Mouse (Mus musculus) left cerebral cortex, postnatal 14 days (tissue): ENCODE data around the gene Mavs. TPM values are rescaled to one million over a fixed set of nuclear protein-coding genes. Genes with fewer than 3 reads are reported as not detected.

ENCODE experiments used
- DNase-seq, 2 experiments: peaks; one replicate each; pipeline ENCODE4 v3.0.0; 2021 to 2022; ENCODE audit warnings: low spot score in 2 of 2, mixed read lengths in 1 of 2
- intact Hi-C: fragments of 180-260 bp; cut with DNase I; formaldehyde crosslinking; loops from one replicate; pipeline ENCODE4 v1.15.1; 2025
- long read RNA-seq, 2 experiments: library from polyadenylated mRNA; stranded (forward); transcript quantifications; one replicate each; pipeline ENCODE4 v2.0.0; 2021
- total RNA-seq, 2 experiments: library from RNA; stranded (reverse); gene quantifications; 2 replicates each; pipeline ENCODE4 v1.2.3; 2021

Mavs gene
- total RNA-seq: 1 to 10 TPM; 6.3 TPM
- long read RNA-seq, experiment 1, partial matches to known transcripts: 1 of 3 reads
- long read RNA-seq, experiment 1, other reads (novel, unspliced or antisense): 1 of 3 reads
- long read RNA-seq, experiment 2, partial matches to known transcripts: 2 of 9 reads
- long read RNA-seq, experiment 2, other reads (novel, unspliced or antisense): 2 of 9 reads

DNA sequence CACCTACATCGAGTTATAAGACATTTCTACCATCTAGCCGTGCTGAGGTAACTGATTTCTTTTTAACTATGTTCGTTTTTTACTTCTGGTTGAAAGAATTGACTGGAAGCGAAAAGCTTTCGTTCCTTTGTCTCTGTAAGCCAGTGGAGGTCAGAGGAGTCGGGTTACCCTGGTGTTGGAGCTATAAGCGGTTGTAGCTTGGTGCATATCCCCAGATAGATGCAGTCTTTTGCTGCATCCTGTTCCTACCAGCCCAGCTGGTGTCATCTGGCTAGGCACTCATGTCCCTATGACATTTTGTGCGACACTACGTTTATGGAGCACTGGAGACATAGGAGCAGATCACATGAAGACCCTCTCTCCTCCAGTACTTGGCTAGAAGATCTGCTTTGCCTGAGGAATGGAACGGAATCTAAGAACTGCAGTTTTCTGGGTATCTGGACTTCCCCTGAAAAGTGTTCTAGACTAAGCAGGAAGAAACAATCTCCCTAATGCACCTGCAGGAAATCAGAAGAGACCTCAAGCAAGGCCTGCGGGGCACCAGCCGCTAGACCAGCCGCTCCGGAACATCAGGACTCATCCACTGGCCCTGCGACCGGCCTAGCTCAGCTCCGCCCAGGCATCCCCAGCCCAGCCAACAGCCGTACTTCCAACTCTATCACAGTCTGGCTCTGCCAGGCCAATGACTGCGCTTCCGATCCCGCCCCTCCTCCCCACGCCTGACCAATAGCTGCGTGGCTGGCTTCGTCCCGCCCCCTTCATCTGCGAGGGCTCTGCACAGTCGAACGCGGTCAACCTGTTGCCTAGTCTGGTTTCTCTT, at the start of gene Mavs:
TSS of gene Mavs (plus strand) at position 757 of the 820 bp plus-strand sequence.
- intact Hi-C loops: no loop called here
- DNase-seq: peak; percentile 92 to 96

DNA sequence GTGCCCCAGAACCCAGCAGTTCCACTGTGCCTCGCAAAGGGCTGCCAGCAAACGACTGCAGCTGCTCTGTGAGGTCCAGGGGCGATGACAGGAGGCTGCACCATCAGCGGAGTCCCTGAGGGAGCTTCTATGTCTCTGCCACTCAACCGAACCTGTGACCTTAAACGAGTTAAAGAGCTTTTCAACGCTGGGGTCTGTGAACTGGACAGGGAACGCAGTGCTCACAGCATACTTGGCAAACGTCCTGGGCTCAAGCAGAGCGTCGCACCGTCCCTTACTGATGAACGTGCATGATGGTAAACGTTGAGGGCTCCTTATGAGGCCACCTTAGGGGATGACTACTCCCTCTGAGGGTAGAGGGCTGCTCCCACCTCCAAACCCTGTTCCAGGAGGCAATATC, 47.5 kb upstream of the Mavs start:
- intact Hi-C loops: loop anchor here (2.0 to 10.0 kb wide), 2 partner anchors 76 to 228 kb away; partner anchors contain the start of gene Pank2
- no peak for DNase-seq

DNA sequence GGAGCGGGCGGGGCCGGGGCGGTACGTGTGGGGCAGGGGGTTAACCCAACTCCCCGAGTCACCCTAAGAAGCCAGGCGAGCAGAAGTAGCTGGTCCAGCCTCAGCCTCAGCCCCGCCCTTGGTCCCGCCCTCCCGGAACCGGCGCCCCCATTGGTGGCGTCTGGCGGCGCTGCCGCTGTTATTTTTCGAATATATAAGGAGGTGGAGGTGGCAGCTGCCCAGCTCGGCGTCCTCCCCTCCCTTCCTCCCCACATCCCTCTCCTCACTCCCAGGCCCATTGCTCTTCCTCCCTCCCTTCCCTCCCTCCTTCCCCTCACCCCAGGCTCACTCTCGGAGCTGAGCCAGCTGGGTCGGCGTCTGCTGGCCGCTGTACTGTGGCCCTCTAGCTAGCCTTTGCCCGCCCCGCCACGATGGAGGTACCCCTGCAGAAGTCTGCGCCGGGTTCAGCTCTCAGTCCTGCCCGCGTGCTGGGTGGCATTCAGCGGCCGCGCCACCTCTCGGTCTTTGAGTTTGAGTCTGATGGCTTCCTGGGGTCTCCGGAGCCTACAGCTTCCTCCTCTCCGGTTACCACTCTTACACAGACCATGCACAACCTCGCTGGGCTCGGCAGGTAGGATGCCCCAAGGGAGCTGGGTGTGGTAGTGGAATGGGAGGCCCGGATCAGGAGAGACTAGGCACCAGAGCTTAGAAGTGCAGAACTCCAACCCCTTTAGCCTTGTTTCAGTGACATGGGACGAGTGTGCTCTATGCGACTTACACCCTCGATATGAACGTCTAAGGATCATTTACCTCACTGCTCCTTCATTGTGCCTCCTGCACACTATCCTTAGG, 46.9 kb upstream of the Mavs start, which contains the start of the genes Cdc25b and Spef1:
TSS of gene Cdc25b (plus strand) at position 179 of the 831 bp plus-strand sequence.
TSS of gene Spef1 (minus strand) at position 512 of the 831 bp plus-strand sequence.
- DNase-seq: peak; percentile 79
- intact Hi-C loops: loop anchor here (2.0 to 10.0 kb wide), 2 partner anchors 76 to 228 kb away; partner anchors contain the start of gene Pank2

DNA sequence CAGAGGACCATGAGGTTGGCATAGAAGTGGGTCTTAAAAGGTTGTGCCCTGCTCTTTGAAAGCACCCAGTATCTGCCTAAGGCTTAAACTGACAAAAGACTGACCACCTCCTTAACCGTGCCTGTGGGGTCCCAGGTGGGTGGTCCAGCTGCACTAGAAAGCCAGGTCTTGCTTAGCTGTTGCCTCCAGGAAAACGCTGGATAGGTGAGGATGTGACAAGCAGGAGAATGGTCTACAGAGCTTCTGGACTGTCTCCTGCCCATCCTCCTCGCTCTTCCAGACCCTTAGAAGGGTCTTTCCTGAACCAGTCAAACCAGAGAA, 46.3 kb upstream of the Mavs start:
- DNase-seq: no peak
- intact Hi-C loops: loop anchor here (2.0 to 10.0 kb wide), 2 partner anchors 75 to 227 kb away; partner anchors contain the start of gene Pank2

DNA sequence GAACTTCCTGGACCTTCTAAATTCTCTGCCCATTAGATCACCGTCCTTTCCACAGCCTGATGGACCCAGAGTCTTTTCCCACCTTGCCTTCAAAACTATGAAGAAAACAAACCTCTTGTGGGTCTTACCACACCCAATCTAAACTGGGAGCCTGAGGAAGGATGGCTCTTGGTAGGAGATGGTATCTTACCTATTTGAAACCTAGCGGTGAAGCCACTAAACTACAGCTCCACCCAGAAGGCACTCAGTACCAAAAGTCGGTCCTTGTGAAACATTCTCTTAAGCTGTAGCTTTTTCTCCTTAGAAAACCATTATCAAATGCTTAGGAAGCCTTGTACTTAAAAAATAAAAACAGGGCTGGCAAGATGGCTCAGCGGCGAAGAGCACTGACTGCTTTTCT, 45.6 kb upstream of the Mavs start:
- intact Hi-C loops: loop anchor here (10.0 kb wide), 1 partner anchor 226 kb away; no protein-coding TSS in a partner anchor
- DNase-seq: no peak

DNA sequence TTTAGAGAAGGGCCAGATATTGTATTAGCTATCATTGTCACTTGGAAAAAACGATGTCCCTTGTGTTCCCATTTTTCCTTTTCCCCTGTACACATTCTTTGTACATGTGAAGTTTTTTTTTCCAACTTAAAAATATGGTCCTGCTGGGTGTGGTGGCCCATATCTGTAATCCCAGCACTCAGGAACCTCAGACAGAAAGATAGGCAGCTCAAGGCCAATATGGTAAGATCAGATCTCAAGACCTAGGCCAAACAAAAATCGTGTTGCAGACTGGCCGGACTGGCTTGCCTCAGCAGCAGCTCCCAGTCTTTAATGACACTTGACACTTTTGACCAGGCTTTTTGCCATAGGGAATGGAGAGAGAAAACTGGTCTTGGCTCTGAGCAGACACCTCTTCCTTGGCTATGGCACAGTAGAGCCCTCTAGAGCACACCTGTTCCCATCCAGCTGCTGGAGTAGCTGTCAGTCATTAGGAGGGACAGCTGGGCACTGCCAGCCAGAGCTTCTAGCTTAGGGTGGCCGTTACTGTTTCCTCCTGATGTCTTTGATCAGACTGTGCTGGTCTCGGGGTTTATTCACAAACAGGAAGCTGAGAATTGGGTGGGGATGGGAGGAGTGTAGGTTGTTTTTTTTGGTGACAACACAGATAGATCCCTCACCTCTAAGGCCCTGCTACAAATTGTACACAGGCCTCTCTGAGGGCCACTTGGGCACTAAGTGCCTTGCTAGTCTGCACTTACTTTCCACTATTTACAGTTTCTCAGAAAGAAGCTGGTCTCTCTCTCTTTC, 44.1 kb upstream of the Mavs start:
- intact Hi-C loops: loop anchor here (10.0 kb wide), 1 partner anchor 225 kb away; no protein-coding TSS in a partner anchor
- DNase-seq: no peak

DNA sequence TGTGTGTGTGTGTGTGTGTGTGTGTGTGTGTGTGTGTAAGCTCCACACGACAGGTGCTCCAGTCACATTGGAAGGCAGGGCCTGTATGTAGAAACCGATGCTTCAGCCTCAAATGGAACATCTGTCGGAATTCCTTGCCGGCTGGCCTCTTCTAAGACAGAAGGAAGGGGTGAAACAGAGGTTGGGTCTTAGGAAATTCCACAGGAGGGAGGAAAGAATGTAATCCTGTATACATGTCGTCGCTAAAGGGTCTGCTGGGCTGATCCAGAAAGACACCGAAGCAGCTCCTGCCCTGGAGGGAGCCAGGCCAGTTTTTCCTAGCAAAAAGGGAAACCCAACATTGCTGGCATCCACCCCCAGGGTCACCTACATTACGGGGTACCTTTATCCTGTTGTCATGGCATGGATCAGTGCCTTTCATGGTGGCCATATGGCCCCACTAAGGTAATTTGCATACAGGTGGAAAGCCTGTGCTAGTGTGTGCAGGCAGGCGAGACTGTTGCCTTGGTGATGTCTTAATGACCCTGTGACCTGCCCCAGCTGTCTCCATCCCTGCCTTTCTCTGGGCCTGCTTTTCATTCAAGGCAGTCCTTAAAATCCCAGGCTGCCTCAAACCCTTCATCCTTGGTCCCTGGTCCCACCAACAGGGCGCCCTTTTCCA, 43.4 kb upstream of the Mavs start:
- intact Hi-C loops: no loop called here
- DNase-seq: no peak

DNA sequence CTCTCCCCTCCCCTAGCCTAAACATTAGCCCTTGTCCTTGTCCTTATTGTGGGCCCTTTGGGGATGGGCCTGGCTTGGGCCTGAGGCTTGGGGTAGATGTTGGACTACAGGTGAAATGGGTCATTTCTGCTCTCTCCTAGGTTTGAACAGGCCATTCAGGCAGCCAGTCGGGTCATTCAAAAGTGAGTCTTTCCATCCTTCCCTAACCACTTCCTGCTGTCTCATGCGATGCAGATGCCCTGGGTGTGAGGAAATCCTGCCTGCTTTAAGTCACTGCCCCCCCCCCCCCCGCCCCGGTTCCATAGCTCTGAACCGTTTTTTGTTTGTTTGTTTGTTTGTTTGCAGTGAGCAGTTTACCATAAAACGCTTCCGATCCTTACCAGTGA, 42.9 kb upstream of the Mavs start:
- intact Hi-C loops: no loop called here
- no peak for DNase-seq

DNA sequence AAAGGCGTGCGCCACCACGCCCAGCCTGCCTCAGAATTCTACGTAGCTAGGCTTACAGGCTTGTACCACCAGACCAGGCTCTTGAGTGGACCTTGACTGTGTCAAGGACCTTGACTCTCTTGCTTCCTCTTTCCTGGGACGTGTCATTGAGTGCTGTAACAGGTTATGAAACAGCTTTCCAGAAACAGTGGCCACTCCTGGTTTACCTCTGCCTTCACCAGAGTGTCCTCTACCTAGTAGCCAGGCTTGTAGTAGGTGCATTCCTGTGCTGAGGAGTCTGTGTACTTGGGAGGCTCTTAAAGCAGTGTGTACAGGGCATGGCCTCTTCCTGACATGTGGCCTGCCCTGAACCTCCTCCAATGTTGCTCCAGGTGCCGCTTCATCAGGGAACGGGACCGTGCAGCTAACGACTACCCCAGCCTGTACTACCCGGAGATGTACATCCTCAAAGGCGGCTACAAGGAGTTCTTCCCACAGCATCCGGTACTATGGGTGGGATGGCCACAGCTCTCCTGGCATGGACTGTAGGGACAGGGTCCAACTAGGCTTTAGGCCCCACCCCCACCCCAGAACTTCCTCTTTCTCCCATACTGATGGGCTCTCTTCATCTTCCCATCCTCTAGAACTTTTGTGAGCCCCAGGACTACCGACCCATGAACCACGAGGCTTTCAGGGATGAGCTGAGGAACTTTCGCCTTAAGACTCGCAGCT, 37.1 kb upstream of the Mavs start:
- intact Hi-C loops: no loop called here
- no peak for DNase-seq

DNA sequence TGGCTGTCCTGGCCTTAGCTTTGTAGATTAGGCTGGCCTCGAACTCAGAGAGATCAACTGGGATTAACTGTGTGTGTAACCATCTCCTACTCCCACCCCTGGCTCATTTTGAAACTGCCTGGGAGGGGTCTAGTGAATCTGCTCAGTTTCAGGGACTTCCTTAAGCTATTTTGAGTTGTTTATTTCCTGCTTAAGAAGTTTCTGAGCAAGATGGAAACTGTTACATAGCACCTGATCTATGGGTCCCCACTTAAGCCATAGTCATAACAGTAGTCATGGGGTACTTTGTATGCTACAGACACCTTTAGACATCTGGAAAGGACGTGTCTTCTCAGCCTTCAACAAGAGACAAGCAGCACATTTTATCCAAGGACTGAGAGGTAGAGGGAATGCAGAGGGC, 33.2 kb upstream of the Mavs start:
- intact Hi-C loops: no loop called here
- DNase-seq: no peak

DNA sequence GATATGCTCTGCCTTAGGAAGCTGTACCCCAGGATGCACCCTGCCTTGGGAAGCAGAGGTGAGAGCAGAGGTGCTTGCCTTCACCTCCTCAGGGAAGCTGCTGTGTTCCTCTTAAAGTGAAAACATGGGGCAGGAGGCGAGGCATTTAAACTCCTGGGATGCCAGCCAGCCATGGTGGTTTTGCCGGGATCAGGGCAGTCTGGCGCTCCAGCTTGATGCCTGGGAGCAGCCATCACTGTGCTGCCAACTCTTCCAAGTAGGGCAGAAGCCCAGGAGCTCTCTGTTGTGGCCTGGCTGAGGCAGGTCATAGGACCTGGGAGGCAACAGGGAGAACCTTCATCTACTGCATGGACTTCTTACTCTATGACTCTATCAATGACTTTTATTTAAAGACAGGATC, 32.6 kb upstream of the Mavs start:
- DNase-seq: no peak
- intact Hi-C loops: no loop called here

DNA sequence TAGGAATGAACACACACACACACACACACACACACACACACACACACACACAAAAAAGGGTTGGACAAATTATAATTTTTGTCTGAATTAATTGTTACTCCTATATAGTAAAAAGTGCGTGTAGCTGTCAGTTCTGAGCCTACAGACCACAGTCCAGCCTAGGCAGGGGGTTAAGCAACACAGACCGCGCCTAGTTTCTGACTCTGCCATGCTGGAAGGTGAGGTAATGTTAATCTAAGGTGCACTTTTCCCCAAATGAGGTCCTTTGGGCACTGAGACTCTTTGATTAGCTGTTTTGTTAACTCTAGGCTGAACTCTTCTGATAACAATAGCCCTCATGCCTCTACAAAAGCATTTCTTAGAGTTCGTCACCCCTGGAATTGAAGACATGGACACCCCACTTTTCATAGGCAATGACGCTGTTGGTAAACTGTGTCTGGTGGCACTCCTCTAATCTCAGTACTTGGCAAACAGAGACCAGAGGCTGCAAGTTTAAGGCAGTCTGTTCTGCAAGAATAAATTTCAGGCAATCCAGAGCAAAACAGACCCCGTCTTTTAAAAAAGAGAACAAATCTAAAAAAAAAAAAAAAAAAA, 29.9 kb upstream of the Mavs start:
- intact Hi-C loops: no loop called here
- DNase-seq: no peak

DNA sequence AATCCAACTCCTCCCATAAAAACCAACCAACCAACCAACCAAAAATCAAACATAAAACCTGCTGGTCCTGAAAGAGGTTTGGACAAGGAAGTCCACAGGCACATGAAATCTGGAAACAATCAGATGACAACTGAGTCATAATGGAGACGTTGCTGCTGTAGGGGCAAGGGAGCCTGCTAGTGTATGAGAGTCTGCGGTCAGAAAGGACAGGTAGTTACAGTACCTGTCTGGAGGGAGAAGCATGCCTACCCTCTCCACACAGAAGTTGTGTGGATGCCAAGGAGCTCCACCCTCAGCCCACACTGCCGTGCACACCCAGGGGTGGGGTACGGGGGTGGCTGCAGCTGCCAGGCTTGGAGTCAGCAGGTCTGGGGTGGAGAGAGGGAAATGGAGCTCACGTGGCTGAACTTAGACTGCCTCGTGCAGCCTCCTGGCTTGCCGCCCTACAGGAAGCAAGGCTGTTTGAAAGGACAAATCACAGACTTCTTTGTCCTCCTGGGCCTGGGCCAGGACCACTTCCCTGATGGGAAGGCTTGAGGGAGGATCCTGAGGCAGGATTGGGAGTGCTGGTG, 29.4 kb upstream of the Mavs start:
- DNase-seq: peak; percentile 78 to 95
- intact Hi-C loops: no loop called here

DNA sequence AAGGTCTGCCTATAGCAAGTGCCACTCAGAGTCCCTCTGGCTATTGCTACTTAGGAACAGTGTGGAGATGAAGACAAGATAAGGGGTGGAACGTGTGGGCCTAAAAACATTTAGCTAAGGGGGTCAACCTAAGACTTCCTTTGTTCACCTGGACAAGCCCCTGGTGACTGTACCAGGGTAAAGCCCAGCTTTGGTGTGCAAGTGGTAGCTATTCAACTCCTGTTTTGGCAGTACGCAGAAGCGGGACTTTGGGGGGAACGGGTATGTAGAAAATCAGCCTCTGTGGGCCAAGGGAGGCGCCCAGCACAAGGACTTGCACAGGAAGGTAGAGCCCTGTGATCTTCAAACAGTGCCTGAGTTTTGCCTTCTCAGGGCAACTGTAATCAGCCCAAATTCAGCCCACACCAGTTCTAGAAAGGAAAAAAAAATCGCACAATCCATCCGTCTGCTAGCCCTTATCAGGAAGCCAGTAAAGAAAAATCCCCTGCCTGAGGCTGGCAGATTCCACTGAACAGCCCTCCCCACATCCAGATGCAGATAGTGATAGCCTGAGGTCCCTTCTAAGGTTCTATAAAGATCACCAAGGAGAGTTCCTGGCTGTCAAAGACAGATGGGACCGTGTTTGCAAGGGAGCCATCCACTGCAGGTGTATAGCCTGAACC, 28.2 kb upstream of the Mavs start:
- intact Hi-C loops: no loop called here
- no peak for DNase-seq

DNA sequence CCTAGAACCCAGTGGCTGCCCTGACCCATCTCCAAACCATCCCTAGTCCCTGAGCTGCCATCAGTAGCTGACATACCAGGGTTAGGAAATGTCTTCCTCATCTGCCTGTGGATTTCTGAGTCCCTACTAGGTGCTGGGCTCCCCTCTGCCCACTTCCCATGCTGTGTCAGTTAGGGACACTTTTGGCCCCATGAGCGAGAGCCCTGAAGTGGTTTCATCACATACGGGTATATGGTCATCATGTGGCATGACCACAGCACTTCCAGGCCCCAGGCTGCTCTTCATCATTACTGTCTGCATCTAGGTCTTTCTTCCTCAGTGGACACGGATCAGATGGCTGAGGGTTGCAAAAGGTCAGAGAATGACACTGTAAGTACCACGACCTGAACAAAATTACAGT, 27.1 kb upstream of the Mavs start, which contains the start of gene Ap5s1:
TSS of gene Ap5s1 (plus strand) at position 301 of the 400 bp plus-strand sequence.
- intact Hi-C loops: no loop called here
- DNase-seq: no peak

DNA sequence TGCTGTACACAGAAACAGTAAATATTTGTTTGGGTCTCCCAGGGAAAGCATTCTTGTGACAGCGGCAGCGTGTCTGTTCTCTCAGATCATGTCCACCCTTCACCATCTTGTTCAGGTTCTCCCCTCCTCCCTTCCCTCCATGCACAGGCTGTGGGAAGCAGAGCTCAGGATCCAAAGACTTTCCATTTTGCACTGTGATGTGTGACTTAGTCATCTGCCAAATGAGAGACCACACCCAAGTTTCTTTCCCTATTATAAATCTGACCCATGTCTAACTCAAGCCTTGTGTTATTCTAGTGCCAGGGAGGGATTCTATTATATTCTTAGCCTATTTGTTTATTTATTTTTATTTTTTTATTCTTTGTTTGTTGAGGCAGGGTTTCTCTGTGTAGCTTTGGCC, 25.5 kb upstream of the Mavs start:
- intact Hi-C loops: no loop called here
- no peak for DNase-seq
